Mouse (Mus musculus) T-helper 2 cell (primary cell): Measurements from ENCODE around the gene Zyg11b.

ENCODE experiments used
- in situ Hi-C: fragments of 300-600 bp; cut with MboI, MseI; formaldehyde crosslinking; loops from one replicate; pipeline ENCODE4 v1.15.1; 2025; ENCODE audit warnings: high pct_unique_total_duplicates

Gene Zyg11b

GRCm38 (mm10) chr4:108196277-108196855, 104.5 kb downstream of the Zyg11b start:
- in situ Hi-C loops = no loop called here

GRCm38 (mm10) chr4:108192821-108193323, 108.0 kb downstream of the Zyg11b start:
- in situ Hi-C loops = no loop called here

GRCm38 (mm10) chr4:108182278-108182677, 118.6 kb downstream of the Zyg11b start:
- in situ Hi-C loops = no loop called here
